Mouse (Mus musculus): ENCODE measurements around the gene Atp2c2. TPM values are rescaled to one million over a fixed set of nuclear protein-coding genes. Genes with fewer than 3 reads are reported as not detected.

Gene Atp2c2
- polyA plus RNA-seq, 1 experiment = not detected

- Histone ChIP-seq H3K27ac (ENCODE audit: insufficient read depth, low read depth, low read length) (peak overlapping the region; percentile 45), H3K4me1 (ENCODE audit: control insufficient read depth, insufficient read depth, low read length) (peaks cover 50% of the 10 kb centered on the region), H3K4me3 (ENCODE audit: insufficient read depth, low read depth, low read length) (no peak overlapping the region)
- WGBS = 25% methylated on average over 14 of the region's 14 CpGs
- TF ChIP-seq CTCF (IDR thresholded peaks at IDR 0.05; ENCODE audit: insufficient read depth, low read depth, low read length) (no peak), POLR2A (IDR thresholded peaks at IDR 0.05; ENCODE audit: insufficient read depth, low read depth, low read length) (no peak)
These were observed 106.8 kb downstream of the Atp2c2 start for GRCm38 (mm10) chr8:119806422-119807263.

Other genes with a start within 250 kb of the Atp2c2 start
- gene Slc38a8, start 198.3 kb upstream of the Atp2c2 start, polyA plus RNA-seq (2012; ENCODE audit: insufficient read depth, insufficient read length, low replicate concordance, missing spikeins) = not detected in 2 replicates
- 181 TPM in 1 of 2 replicates, not detected in the other for gene Mbtps1, start 141.3 kb upstream of the Atp2c2 start, polyA plus RNA-seq (2012; ENCODE audit: insufficient read depth, insufficient read length, low replicate concordance, missing spikeins)
- 175 TPM in 1 of 2 replicates, not detected in the other for gene Hsdl1, start 124.8 kb upstream of the Atp2c2 start, polyA plus RNA-seq (2012; ENCODE audit: insufficient read depth, insufficient read length, low replicate concordance, missing spikeins)
- not detected in 2 replicates for gene Dnaaf1, start 124.8 kb upstream of the Atp2c2 start, polyA plus RNA-seq (2012; ENCODE audit: insufficient read depth, insufficient read length, low replicate concordance, missing spikeins)
- not detected in 2 replicates for gene Taf1c, start 94.8 kb upstream of the Atp2c2 start, polyA plus RNA-seq (2012; ENCODE audit: insufficient read depth, insufficient read length, low replicate concordance, missing spikeins)
- gene Adad2, start 87.3 kb upstream of the Atp2c2 start, polyA plus RNA-seq (2012; ENCODE audit: insufficient read depth, insufficient read length, low replicate concordance, missing spikeins) = not detected in 2 replicates
- gene Kcng4, start 64.3 kb upstream of the Atp2c2 start, polyA plus RNA-seq (2012; ENCODE audit: insufficient read depth, insufficient read length, low replicate concordance, missing spikeins) = not detected in 2 replicates
- gene Wfdc1, start 33.6 kb upstream of the Atp2c2 start, polyA plus RNA-seq (2012; ENCODE audit: insufficient read depth, insufficient read length, low replicate concordance, missing spikeins) = not detected in 2 replicates
- gene Tldc1, start 78.4 kb downstream of the Atp2c2 start, polyA plus RNA-seq (2012; ENCODE audit: insufficient read depth, insufficient read length, low replicate concordance, missing spikeins) = not detected in 2 replicates
- not detected in 2 replicates for gene Cotl1, start 140.5 kb downstream of the Atp2c2 start, polyA plus RNA-seq (2012; ENCODE audit: insufficient read depth, insufficient read length, low replicate concordance, missing spikeins)
- gene Klhl36, start 162.3 kb downstream of the Atp2c2 start, polyA plus RNA-seq (2012; ENCODE audit: insufficient read depth, insufficient read length, low replicate concordance, missing spikeins) = not detected in 2 replicates
- gene Usp10, start 210.4 kb downstream of the Atp2c2 start, polyA plus RNA-seq (2012; ENCODE audit: insufficient read depth, insufficient read length, low replicate concordance, missing spikeins) = not detected in 2 replicates
- gene Gm20388, start 210.8 kb downstream of the Atp2c2 start, polyA plus RNA-seq (2012; ENCODE audit: insufficient read depth, insufficient read length, low replicate concordance, missing spikeins) = not detected in 2 replicates

All from olfactory bulb, adult 2 months (tissue).